Mouse (Mus musculus) lung, adult 18-20 months (tissue): Measurements from ENCODE around the gene Lmx1b.
A peak's percentile ranks its signal among the peaks of the same experiment; 100 is the strongest.

ENCODE experiments used
- DNase-seq, 2 experiments: peaks; one replicate each; pipeline ENCODE4 v3.0.0; 2022; ENCODE audit warnings: mixed read lengths in 2 of 2

Lmx1b gene

DNA sequence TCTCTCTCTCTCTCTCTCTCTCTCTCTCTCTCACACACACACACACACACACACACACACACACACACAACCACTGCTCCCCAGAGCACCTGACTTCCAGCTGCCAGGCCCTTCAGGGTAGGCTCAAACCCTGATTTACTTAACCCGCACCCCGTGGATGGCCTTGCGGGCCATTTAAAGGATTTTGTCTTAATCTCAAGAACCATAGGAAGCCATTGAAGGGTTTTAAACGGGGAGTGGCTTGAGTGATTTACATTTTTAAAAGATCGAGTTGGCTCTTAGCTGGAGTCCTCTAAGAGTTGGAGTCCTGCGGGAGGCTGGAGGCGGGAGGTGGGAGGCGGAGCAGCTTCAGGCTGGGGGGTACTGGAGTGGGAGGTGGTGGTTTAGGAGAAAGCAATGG lies 58.4 kb downstream of the Lmx1b start:
- DNase-seq: no peak

DNA sequence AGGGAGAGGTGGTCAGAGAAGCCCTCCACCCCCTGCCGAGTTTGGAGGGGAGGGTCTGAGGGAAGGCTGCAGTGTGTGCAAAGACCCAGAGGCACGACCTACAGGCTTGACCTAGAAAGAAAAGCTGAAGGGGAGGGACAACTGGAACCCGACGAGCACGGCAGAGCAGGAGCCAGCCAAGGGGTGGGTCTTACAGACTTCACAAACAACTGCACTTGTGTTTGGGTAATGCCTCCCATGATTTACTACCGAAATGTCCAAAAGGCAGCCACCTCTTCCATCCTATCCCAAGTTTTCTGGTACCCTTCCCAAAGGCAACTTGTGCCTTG lies 58.9 kb downstream of the Lmx1b start:
- no peak for DNase-seq

DNA sequence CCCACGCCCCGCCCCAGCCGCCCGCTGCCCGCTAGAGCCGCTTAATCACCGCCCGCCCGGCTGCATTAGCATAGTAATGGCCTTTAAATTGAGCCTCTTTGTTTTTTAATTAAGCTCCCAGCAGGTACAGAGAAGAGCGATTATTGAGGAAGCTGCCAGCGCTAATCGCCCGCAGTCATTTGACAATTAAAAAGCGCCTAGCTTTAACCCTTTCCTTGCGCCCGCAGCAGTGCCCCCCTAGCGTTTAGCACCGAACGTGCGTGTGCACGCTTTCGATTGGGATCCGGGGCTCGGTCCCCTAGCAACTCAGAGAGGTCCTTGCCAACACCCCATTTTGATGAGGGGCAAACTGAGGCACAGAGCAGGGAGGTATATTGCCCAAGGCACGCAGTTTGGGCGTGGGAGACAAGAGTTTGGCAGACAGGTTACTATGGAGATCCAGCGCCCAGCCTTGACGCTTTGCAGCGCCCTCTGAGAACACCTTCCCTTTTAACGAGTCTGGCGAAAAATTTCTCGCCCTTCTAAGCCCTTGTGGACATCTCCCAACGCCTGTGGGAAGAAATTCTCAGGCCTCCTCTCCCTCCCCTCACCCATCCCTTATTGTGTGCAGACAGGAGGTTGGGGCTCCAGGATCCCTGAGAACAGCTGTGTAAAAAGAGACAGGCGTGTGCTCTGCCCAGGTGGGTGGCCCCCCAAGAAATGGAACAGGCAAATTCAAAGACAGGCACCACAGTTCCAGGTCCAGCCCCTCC lies 59.4 kb downstream of the Lmx1b start:
- no peak for DNase-seq

DNA sequence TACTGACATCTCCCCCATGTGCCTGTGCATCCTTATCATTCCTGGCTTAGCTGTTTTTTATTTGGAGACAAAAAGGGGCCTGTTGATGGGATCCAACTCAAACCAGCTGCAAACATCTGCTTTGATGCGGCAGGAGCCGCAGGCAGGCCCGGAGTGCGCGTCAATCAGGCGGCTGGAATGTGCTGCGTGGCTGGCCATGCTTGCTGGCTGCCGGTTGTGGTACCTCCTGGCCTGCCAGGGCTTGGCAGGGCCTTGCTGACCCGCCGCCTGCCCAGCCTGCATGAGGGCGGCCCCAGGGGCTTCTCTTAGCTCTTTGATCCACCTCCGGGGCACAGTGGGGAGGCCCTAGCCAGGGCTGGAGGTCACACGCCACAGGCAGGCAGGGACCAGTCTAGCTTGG lies 64.9 kb downstream of the Lmx1b start:
- DNase-seq: peak in 1 of 2 experiments; percentile 26

DNA sequence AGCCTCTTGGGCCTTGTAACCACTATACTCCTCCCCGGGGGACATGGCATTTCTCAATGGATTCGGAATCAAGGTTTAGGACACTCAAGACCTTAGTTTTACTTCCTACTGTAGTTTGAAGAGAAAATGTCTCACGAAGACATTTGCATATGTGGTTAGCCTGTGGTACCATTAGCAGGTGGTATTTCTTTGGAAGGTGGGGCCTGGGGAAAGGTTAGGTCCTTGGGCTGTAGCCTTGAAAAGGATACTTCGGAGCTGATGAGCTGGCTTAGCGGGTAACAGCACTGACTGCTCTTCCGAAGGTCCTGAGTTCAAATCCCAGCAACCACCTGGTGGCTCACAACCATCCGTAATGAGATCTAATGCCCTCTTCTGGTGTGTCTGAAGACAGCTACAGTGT lies 67.2 kb downstream of the Lmx1b start:
- no peak for DNase-seq

GRCm38 (mm10) chr2:33571219-33571824 lies 69.0 kb downstream of the Lmx1b start:
- DNase-seq: no peak

- no peak for DNase-seq
Measured at GRCm38 (mm10) chr2:33569698-33570097, 70.6 kb downstream of the Lmx1b start.

DNA sequence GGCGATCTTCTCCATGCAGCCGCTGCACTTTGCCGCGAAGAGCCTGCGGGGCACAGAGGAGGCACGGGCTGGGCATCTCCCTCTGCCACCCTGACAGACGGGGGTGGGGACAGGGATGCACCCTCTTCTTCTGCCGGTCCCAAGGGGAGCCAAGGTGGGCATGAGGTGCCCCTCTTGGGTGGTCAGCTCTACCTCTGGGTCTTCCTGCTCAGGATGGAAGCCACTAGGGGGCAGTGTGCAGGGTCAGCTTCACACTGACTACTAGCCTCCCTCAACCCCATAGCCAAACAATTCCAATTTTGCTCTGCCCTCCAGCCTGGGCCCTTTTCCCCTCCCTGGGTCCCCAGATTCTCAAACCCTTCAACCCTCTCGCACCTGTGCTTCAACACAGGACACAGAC lies 71.1 kb downstream of the Lmx1b start:
- no peak for DNase-seq

GRCm38 (mm10) chr2:33565886-33566285 lies 74.4 kb downstream of the Lmx1b start:
- DNase-seq: peak in 1 of 2 experiments; percentile 19

- no peak for DNase-seq
Measured at GRCm38 (mm10) chr2:33564748-33565147, 75.6 kb downstream of the Lmx1b start.

DNA sequence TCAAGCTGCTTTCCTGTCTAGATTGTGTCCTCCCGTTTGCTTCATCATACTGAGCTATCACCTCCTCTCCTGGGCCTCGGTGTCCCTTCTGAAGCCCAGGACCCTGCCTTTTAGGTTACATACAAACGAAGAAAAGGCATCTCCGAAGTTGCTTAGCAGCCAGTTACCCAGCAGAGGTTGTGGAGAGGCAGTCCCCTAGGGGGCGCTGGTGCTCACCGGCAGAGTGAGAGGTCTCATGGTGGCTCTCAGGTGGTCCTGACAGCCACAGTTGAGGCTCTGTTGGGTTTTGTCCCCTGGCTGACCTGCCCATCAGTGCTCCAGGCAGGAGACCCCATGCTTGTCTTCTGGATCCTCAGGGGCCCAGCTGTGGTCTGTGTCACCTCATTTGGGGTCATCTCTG lies 80.6 kb downstream of the Lmx1b start:
- DNase-seq: peak in 1 of 2 experiments; percentile 27

DNA sequence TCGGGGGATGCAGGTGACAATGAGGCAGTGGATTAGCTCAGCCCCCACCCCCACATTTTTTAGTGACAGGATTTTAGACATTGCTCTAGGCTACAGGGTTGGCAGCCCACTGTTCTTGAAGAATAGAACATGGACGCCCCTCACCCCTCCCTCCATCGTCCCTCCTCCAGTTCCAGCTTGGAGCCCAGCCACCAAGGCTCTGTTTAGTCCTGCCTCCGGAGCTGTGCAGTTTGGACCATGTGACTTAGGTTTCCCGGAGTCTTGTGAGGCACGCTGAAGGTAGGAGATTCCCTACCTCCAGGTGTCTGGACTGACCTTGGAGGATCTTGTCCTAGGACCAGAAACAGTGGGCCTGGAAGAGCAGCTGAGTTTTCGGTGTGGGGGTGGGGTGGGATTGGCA lies 81.0 kb downstream of the Lmx1b start:
- no peak for DNase-seq

DNA sequence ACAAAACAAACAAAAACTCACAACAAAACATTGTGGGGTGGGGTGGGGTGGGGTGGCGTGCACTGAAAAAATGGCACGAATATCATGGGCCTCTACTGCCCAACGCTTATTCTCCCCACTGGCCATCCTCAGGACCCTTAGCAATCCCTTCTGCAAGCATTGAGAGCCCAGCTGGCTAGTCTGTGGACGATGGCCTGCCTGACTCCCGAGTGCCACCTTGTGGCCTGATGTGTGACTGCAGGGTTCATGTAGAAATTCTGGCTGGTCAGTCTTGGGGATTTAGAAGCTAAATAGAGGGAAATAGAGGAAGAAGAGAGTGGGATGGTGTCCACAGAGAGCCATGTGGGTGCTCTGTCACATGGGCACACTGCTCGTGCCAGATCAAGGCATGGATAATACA lies 82.1 kb downstream of the Lmx1b start:
- peak; percentile 49 to 61 for DNase-seq

DNA sequence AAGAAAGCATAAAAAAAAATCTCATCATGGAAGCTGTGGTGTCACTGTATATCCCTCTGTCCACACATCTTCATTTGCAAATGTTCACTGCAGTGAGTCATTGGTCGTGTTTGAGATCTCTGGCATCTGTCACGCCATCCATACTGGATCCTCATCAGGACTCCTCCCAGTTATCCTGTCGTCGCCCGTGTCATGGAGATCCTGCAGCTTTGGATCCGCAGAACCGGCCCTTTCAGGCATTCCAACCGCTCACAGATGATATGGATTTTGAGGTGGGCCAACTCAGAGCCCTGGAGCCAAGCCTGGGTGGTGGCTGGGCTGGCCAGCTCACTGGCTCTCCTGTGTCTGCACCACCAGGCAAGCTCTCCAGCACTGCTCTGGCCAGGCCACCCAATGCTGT lies 84.7 kb downstream of the Lmx1b start:
- no peak for DNase-seq

DNA sequence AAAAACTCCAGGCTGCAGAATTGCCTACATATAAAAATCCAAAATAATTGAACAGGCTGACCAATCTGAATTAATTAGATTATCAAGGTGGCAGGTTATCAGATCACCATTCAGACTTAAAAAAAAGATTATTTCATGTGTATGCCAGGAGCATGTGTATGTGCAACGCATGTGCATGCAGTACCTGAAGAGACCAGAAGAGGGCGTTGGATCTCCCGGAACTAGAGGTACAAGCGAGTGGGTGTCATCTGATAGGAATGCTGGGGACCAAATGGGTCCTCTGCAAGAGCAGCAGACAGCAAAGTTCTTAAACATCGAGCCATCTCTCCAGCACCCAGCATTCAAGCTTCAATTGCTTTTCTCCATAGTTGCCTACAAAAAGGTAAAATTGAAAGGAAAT lies 87.6 kb downstream of the Lmx1b start:
- no peak for DNase-seq

GRCm38 (mm10) chr2:33547595-33547994 lies 92.7 kb downstream of the Lmx1b start:
- DNase-seq: no peak

GRCm38 (mm10) chr2:33546879-33547278 lies 93.4 kb downstream of the Lmx1b start:
- no peak for DNase-seq

DNA sequence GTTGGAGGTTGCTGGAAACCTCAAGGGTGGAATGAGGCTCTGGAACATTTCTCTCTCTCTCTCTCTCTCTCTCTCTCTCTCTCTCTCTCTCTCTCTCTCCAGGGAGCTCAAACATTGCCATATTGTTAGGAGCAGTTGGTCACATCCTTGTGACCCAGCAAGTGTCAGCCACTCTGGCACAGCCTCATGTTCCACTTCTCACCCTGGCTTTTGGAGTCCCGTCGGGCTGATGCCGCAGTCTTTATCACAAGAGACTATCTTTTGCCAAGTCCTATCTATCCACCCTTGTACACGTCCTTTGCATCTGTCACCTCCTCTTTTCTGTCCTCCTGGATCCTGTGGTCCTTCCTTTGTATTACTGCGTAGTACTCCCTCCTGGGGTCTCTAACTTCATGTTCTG lies 94.3 kb downstream of the Lmx1b start:
- no peak for DNase-seq

DNA sequence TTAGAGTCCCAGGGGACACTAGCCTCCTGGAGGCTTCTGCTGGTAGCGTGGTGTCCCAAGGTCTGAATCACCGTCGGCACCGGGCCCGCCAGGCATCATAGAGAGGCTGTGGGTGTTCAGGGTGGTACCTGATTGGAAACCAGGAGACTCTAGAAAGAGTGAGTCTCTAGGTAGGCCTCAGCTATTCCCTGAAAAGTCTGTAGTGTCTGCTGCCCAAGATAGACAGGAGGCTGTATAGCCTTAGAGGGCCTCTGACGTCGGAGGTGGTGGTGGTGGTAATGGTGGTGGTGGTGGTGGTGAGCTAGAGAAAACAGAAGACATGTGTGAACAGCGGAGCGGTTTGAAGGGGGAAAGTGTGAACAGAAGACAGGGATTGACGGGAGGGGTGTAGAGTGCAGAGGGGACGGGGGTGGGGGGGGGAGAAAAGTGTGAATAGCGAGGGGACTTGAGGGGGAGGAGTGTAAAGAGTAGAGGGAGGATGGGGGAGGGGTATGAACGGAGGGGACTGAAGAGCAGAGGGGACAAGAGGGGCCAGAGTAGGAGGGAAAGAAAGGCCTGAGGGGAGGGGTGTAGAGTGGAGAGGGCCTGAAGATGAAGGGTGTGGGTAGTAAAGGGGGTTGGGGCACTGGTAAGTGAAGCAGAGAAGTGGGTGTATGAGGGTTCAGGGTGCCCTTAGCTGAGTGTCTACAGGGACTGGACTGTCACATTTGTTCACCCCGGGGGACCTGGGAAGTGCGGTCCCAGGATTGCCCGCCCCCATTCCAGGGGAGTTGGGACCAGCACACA lies 95.3 kb downstream of the Lmx1b start:
- no peak for DNase-seq

- DNase-seq: peak in 1 of 2 experiments; percentile 10
Measured at GRCm38 (mm10) chr2:33544203-33544762, 96.0 kb downstream of the Lmx1b start.

- no peak for DNase-seq
Measured at GRCm38 (mm10) chr2:33543429-33544202, 96.7 kb downstream of the Lmx1b start.

GRCm38 (mm10) chr2:33542696-33543428 lies 97.4 kb downstream of the Lmx1b start:
- peak; percentile 35 to 43 for DNase-seq
